Mouse (Mus musculus) T-helper 1 cell (primary cell): ENCODE results near the gene Slc25a20.

ENCODE experiments used
- in situ Hi-C: fragments of 300-600 bp; cut with MboI, MseI; formaldehyde crosslinking; loops from one replicate; pipeline ENCODE4 v1.15.1; 2025; ENCODE audit warnings: high pct_unique_total_duplicates

The Slc25a20 gene

DNA sequence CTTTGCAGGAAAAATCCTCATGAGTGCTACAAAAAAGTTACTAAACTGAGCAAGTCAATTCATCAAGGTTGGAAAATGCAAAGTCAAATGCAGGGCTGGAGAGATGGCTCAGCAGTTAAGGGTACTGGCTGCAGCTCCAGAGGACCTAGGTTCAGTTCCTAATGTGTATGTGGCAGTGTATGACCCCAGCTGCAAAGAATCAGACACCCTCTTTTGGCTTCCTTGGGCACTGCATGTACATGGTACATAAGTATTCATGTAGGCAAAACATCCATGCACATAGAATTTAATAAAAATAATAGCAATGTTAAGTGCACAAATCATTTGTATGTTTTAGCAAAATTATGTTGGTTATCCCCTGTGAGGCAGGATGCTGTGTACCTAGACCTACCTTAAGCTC, 70.6 kb downstream of the Slc25a20 start:
- in situ Hi-C loops = no loop called here
